Mouse (Mus musculus): Measurements from ENCODE around the gene Dag1.
"Not testable (repeated sequence)": the region's sequence is repeated elsewhere in the genome, so short reads cannot be mapped to it uniquely, and the experiment has no call there.

Dag1 gene

DNA sequence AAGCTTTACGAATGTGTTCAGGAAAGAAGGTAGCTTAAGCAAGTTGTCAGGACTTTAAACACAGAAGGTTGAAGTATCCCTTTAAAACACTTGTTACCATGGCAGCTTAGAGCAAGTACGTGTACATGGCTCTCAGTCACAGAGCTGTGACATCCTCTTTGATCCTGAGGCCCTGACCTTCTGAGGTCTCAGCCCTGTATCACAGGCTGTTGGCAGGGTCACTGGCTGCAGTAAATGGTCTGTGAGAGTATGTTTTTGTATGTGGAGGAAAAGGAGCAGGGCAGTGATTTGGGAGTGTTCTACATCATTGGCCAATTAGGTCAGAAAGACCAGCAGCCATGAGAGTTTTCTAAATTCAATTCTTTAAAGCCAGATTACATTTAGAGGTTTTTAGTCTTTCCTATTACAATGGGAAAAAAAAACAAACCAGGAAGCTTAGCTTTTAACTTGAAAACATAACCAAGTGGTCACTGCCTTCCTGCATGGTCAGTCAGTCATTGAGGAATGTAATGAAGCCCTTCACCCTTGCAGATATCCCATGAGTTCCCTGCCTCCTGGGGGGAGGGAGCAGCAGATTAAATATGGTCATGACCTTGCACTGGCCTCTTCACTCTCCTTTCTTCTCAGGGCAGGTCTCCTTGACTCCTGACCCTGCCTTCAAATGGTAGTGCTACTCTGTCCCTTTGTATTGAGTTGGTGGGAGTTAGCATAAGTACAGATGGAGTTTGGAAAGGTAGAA lies 35.7 kb downstream of the Dag1 start:
- DNase-seq (ENCODE audit: low read depth, low spot score), result no peak

GRCm38 (mm10) chr9:108225166-108225565 lies 38.6 kb downstream of the Dag1 start:
- DNase-seq (ENCODE audit: low read depth, low spot score), result peak; percentile 61

DNA sequence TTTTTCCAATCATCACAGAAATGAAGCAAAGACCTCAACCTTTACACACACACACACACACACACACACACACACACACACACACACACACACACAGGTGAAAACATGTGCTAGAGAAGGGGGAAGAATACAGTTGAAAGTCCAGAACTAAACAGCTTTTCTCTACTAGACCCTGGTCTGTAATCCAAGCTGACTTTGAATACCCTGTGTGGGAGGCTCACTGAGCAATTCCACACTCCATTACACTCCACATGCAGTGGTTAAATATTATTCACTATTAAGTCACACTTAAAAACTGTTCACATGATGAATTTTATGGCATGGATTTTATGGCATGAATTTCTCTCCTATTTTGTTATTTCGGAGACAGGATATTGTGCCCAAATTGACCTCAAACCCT lies 40.1 kb downstream of the Dag1 start:
- no peak for DNase-seq (ENCODE audit: low read depth, low spot score)

DNA sequence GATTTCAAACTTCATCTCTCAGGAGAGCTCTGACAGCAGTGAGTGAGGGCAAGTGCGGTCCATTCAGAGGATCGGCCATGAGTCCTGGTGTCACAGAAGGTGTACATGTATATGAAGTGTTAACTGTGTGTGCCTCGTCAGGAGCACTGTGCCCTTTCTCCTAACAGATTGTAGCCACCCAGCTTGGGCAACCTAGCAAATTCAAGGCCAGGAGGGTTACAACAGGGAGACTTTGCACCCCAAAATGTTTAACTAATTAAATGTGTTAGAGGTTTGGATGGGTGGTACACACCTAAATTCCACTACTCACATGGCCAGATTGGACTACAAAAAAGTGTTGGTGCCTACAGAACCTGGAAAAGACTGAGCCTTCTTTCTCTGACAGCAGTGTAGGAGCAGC lies 42.2 kb downstream of the Dag1 start:
- DNase-seq (ENCODE audit: low read depth, low spot score), result no peak

GRCm38 (mm10) chr9:108220380-108220774 lies 43.4 kb downstream of the Dag1 start:
- DNase-seq (ENCODE audit: low read depth, low spot score), result no peak

- no peak for DNase-seq (ENCODE audit: low read depth, low spot score)
These were observed 43.9 kb downstream of the Dag1 start for GRCm38 (mm10) chr9:108219766-108220379.

DNA sequence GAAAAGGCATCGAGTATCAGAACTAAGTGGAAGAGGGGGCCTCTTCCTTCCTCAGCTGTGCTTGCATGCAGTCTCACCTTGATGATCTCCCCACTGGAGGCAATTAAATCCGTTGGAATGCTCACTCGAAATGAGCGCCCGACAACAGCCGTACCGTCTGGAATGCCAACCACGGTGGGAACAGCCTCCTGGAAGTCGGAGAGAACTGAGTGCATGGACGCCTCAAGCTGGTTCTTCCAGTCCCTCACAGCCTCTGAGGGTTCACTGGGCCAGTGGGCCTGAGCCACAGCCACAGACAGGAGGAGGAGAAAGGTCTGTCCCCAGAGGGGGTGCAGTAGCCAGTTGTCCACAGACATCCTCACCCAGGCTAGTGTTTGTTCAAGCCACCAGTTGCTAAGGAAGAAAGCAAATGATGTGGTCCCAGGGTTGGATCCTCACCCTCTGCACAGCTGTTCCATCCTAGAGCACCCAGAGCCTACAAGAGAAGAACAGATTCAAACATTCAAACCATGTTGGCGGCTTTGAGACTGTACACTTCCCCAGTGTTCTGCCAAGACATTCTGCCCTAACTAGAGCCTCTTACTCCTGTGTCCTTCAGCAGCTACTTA lies 45.7 kb downstream of the Dag1 start:
- DNase-seq (ENCODE audit: low read depth, low spot score), result no peak

DNA sequence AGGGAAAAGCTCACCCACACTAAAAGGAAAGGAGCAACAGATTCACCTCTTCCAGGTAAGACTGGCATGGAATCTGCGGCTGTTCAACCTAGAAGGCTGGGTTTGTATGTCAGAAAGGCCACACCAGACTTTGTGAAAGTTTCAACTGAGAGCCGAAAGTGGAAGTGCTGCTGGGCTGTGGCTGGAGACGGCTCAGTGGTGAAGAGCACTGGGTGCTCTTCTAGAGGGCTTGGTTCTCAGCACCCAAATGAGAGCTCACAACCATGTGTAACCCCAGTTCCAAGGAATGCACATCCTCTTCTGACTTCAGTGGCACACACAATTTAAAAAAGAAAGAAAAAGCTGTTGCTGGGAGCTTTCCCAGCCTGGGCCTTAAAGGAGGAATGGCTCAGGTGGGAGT lies 46.4 kb downstream of the Dag1 start:
- DNase-seq (ENCODE audit: low read depth, low spot score), result no peak

DNA sequence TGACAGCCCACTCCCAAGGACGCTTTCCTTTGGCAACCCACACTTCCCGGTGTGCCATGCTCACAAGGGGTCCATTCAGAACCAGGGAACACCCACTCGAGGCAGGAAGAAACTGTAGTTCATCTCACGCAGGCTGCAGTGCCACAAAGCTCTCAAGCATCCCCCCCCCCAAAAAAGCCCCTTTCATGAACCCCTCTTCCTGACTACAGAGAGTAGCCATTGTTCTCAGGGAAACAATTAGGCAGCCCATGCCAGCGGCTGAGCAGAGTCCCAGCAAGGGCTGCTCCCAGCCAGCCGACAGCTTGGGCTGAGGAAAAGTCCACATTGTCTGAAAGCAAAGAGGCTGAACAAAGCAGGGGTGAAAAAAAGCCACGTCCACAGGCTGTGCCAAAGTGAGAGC lies 50.7 kb downstream of the Dag1 start:
- DNase-seq (ENCODE audit: low read depth, low spot score), result no peak

DNA sequence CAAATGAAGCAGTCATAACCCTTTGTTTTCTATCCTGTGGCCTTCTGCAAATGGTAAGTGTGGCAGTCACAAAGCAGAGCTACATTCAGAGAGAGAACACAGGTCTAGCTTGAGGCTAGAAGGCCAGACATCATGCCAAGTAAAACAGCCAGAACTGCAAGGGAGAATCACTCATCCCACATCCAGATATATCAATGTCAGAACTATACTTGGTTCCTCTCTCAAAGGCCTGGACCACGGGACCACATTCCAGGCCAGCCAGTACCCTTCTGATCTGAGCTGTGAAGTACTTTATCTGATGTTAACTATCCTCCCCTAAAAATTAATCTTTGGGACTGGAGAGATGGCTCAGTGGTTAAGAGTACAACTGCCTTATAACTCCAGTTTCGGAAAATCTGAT lies 51.3 kb downstream of the Dag1 start:
- DNase-seq (ENCODE audit: low read depth, low spot score), result no peak

- DNase-seq (ENCODE audit: low read depth, low spot score), result no peak
These were observed 58.2 kb downstream of the Dag1 start for GRCm38 (mm10) chr9:108205571-108205901.

- DNase-seq (ENCODE audit: low read depth, low spot score), result peak; percentile 43
These were observed 58.7 kb downstream of the Dag1 start for GRCm38 (mm10) chr9:108204884-108205570.

DNA sequence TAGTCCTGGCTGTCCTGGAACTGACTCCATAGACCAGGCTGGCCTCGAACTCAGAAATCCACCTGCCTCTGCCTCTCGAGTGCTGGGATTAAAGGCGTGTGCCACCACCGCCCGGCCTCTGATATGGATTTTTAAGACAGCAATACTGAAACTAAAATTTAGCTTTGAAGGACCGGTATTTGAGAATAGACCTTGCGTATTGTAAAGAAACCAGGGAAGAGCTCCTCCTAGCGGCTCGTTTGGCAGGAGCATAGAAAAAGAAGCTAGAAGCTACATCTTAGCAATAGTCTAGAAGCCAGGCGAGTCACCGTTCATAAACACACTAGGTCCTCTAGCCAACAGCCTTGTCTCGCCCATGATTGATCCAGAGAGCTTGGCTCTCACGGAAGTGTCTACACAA lies 60.7 kb downstream of the Dag1 start:
- DNase-seq (ENCODE audit: low read depth, low spot score), result peak; percentile 82

DNA sequence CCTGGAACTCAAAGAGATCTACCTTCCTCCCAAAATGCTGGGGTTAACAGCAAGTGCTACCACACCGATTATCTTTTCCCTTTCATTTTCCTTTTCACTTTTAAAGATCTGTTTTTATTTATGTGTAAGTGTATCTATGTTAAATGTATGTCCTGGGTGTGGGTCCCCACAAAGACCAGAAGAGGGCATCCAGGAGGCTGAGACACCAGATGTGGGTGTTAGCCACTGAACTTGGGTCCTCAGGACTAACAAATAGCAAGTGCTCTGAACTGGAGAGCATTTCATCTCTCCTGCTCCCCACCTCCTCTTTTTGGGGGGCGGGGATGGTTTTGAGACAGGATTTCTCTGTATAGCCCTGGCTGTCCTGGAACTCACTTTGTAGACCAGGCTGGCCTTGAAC lies 61.6 kb downstream of the Dag1 start:
- peak; percentile 74 for DNase-seq (ENCODE audit: low read depth, low spot score)

GRCm38 (mm10) chr9:108201160-108201559 lies 62.6 kb downstream of the Dag1 start:
- DNase-seq (ENCODE audit: low read depth, low spot score), result peak; percentile 100

DNA sequence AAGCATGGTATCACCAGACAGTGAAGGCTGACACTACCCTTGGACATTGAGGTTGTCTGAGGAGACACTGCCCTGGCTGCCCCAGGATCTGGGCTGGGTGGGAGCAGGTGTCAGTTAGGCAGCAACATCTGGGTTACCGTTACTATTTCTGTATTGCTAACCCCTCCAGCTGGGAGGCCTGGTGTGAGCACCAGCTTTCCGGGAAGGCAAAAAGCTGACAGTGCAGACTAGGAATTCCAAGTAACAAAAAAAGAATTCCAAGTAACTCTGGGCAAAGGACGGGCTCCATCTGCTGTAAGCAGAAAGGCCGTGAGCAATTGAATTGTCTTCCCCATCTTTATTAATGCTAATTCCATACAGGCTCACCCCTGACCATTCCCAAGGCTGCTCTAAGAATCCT lies 65.1 kb downstream of the Dag1 start:
- DNase-seq (ENCODE audit: low read depth, low spot score), result no peak

DNA sequence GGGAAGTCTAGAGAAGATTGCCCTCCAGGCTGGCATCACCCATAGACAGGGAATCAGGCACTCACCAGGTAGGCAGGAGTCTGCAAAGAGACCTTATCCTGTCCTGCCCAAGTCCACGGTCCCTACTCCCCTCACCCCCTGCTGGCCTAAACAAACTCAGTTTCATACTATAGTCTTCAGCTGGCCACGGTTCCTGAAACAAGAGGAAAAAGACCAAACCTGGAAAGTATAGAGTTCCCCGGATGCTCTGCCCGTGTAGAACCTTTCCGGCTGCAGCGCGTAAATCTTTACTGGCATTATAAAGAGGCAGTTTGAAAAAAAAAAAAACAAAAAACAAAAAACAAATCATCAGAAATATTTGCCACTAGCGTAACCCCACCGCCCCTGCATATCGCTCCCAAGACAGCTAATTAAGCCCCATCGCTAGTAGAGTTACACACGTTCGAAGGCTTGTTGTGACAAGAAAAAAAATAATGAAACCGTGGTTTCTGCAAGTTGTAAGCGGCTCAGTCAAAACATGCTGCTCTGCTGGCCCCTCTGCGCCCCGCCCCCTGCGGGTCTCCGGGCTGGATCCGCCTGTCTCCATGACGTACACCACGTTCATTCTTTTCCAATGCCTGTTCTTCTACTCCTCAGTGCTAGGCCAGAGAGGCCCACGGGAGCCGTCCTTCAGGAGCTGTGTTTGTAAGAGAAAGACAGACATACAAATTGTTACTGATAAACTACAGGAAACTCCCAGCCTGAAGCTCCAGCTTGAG lies 66.7 kb downstream of the Dag1 start:
- peak; percentile 48 for DNase-seq (ENCODE audit: low read depth, low spot score)

DNA sequence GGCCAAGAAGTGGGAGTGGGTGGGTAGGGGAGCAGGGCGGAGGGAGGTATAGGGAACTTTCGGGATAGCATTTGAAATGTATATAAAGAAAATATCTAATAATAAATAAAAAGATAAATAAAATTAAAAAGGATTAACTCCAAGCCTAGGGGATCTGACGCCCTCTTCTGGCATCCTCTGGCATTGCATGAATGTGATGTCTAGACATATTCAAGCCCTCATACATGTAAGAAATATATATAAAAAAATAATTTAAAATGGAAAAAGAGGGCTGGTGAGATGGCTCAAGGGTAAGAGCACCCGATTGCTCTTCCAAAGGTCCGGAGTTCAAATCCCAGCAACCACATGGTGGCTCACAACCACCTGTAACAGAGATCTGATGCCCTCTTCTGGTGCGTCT lies 67.5 kb downstream of the Dag1 start:
- DNase-seq (ENCODE audit: low read depth, low spot score), result not testable (repeated sequence)

GRCm38 (mm10) chr9:108189787-108190679 lies 73.7 kb downstream of the Dag1 start, which contains the start of gene Bsn:
Gene Bsn (minus strand): TSS chr9:108190384.
- DNase-seq (ENCODE audit: low read depth, low spot score), result peak; percentile 86

GRCm38 (mm10) chr9:108189488-108189786 lies 74.3 kb downstream of the Dag1 start:
- no peak for DNase-seq (ENCODE audit: low read depth, low spot score)

DNA sequence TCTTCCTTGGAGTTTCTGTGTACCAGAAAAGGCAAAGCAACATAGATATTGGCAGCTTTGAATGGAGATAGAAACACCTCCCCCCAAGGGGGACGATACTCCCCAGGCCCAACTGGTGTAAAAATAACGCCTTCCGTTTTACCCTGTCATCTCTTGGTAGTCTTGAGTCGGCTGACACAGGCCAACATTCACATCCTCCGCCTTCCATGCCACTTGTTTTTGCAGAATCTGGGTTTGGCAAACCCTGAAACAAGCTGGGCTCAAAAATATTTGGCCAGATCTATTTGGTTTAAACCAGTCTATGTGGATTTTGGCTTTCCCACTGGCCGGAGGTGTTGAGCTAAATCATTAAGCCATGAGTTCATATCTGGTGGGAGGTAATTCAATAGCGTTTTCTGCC lies 74.7 kb downstream of the Dag1 start:
- DNase-seq (ENCODE audit: low read depth, low spot score), result no peak
